Mouse (Mus musculus) duodenum, adult 2 months (tissue): ENCODE data around the gene Arpc4. TPM values are rescaled to one million over a fixed set of nuclear protein-coding genes. Genes with fewer than 3 reads are reported as not detected.

ENCODE experiments used
- polyA plus RNA-seq: library from polyadenylated mRNA; depleted of rRNA; stranded (reverse); fragments of >200 nt; gene quantifications from 2 replicates; pipeline ENCODE4 v1.2.3, GENCODE M21; 2012; ENCODE audit warnings: low replicate concordance; rRNA removed

Gene Arpc4
- polyA plus RNA-seq: 67.3 and 119 TPM in 2 replicates

GRCm38 (mm10) chr6:113377496-113378385 lies at the start of gene Arpc4, which contains the start of gene Tada3:
Gene Arpc4, plus strand, starts transcription at chr6:113378115.
Gene Tada3, minus strand, starts transcription at chr6:113377883.

GRCm38 (mm10) chr6:113343177-113344092 lies 34.5 kb upstream of the Arpc4 start, which contains the start of gene Camk1:
Gene Camk1, minus strand, starts transcription at chr6:113343984.

DNA sequence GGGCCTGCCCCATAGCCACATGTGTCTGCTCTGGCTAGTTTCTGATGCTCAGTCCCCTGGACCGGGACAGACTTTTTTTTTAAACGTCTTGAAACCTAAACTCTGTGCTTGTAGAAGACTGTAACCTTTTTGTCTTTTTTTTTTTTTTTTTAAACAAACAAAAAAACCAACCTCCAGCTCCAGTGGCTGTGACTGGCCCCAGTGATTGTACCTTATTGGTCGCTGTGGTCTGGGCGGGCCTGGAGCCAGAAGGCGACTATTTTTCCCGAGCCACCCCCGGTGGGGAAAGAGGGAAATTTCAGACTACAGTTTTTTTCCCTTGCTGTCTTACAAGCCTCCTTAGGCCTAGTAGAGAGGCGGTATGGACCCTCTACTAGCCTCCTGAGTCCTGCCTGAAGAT lies 11.0 kb downstream of the Arpc4 start, which contains the start of gene Ttll3:
Ttll3 (plus strand) TSS at position 301 of the 400 bp plus-strand sequence.

GRCm38 (mm10) chr6:113419199-113419587 lies 41.3 kb downstream of the Arpc4 start, which contains the start of gene Rpusd3:
Gene Rpusd3, minus strand, starts transcription at chr6:113419340.

GRCm38 (mm10) chr6:113435664-113436205 lies 57.8 kb downstream of the Arpc4 start, which contains the start of gene Cidec:
Gene Cidec, minus strand, starts transcription at chr6:113435760.

Other genes with a start within 250 kb of the Arpc4 start
- 0.30 and 0.39 TPM in 2 replicates for gene Lhfpl4, start 182.7 kb upstream of the Arpc4 start, polyA plus RNA-seq
- gene Mtmr14, start 140.3 kb upstream of the Arpc4 start, polyA plus RNA-seq: 47.0 and 65.2 TPM in 2 replicates
- gene Cpne9, start 95.8 kb upstream of the Arpc4 start, polyA plus RNA-seq: not detected in 2 replicates
- 6.7 and 11.1 TPM in 2 replicates for gene Brpf1, start 71.0 kb upstream of the Arpc4 start, polyA plus RNA-seq
- 8.0 and 11.7 TPM in 2 replicates for gene Ogg1, start 51.1 kb upstream of the Arpc4 start, polyA plus RNA-seq
- 18.2 and 19.5 TPM in 2 replicates for gene Camk1, start 34.1 kb upstream of the Arpc4 start, polyA plus RNA-seq
- gene Tada3, start 232 bp upstream of the Arpc4 start, polyA plus RNA-seq: 15.6 and 22.6 TPM in 2 replicates
- 8.6 and 11.1 TPM in 2 replicates for gene Ttll3, start 11.1 kb downstream of the Arpc4 start, polyA plus RNA-seq
- gene Rpusd3, start 41.2 kb downstream of the Arpc4 start, polyA plus RNA-seq: 84.5 and 129 TPM in 2 replicates
- 128 and 320 TPM in 2 replicates for gene Cidec, start 57.6 kb downstream of the Arpc4 start, polyA plus RNA-seq
- gene Jagn1, start 64.5 kb downstream of the Arpc4 start, polyA plus RNA-seq: 30.9 and 44.6 TPM in 2 replicates
- gene Il17re, start 80.4 kb downstream of the Arpc4 start, polyA plus RNA-seq: 4.0 and 14.6 TPM in 2 replicates
- gene Il17rc, start 93.3 kb downstream of the Arpc4 start, polyA plus RNA-seq: 244 and 628 TPM in 2 replicates
- gene Creld1, start 105.2 kb downstream of the Arpc4 start, polyA plus RNA-seq: 7.6 and 8.4 TPM in 2 replicates
- gene Prrt3, start 123.8 kb downstream of the Arpc4 start, polyA plus RNA-seq: 0.04 and 0.15 TPM in 2 replicates
- gene Emc3, start 153.5 kb downstream of the Arpc4 start, polyA plus RNA-seq: 18.4 and 21.6 TPM in 2 replicates
- gene Fancd2, start 153.6 kb downstream of the Arpc4 start, polyA plus RNA-seq: 0.89 and 1.6 TPM in 2 replicates
- gene Fancd2os, start 222.6 kb downstream of the Arpc4 start, polyA plus RNA-seq: not detected in 2 replicates
- gene Brk1, start 226.7 kb downstream of the Arpc4 start, polyA plus RNA-seq: 67.1 and 90.7 TPM in 2 replicates
- 5.1 and 7.9 TPM in 2 replicates for gene Vhl, start 245.8 kb downstream of the Arpc4 start, polyA plus RNA-seq